Mouse (Mus musculus): Measurements from ENCODE around the gene Rnf185.

DNA sequence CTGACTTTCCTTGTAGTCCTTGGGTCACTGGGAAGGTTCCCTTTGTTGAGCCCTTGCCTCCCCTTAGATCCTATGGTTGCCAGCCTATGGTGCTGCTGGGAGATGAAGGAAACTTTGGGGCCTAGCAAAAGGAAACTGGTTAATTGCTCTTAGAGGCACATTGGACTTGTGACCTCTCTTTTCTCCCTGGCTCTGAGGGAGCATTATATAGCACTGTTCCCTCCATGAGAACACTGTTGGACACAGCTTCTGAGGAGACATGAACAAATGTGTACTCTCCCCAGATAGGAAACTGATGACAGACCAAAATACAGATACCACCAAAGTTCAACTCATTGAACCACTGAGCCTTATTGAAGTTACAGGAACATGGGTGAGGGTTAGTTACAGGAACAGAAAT is 23.3 kb upstream of the Rnf185 start:
- TF ChIP-seq CTCF (IDR thresholded peaks at IDR 0.05; ENCODE audit: low read depth) (no peak), EP300 (IDR thresholded peaks at IDR 0.05; ENCODE audit: low read depth) (no peak)
